Mouse (Mus musculus) A20 (cell line): ENCODE results near the gene Ankrd16.

Experiments
- DNase-seq: peaks from one replicate; pipeline ENCODE4 v3.0.0-alpha.2; 2011; ENCODE audit warnings: low read depth, low spot score

The Ankrd16 gene

DNA sequence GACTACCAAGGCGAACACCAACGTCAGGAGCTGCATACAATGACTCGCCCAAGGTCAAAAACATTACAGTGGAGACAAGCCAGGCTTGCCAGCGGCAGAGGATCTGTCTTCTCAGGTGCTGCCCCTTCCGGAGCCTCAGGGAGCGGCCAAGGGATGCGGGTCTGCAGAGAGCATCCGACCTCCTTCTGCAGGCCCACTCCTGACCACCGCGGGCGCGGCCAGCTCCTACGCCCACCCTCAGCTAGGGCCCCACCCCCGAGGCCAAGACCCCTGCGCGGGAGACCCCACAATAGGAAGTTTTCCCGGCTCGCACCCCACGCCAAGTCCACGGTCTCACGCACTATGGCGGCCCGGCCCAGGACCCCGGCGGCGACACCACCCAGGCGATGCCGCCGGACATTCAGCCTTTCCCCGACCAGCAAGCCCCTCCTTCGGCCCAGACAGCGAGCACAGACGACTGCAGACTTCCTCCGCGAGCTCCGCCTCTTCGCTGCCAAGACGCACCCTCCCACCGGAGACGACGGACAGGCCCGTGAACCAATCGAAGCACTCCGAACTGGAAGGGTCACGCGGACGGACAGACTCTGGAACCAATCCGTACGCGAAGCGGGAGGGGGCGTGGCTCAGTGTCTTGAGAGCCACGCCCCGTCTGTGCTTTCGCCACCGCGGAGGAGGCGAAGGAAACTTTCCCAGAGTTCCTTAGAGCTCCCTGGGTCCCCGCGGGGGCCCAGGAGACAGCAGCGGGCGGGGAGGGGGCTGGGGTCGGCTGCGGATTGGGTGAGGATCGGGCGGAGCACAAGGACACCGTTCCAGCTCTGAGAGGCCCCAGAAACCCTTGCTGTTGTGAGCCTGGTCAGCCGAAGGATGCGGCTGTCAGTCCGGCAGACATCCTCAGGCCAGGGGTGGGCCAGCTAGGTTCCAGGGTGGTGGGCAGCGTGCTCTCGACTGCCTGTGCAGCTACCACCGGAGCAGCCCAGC is at the start of gene Ankrd16, which contains the start of gene Fbh1:
Gene Ankrd16, plus strand, starts transcription at position 786 of the 978 bp plus-strand sequence.
Gene Fbh1, minus strand, starts transcription at position 492 of the 978 bp plus-strand sequence.
- peak; percentile 100 for DNase-seq

GRCm38 (mm10) chr2:11729091-11729490 is 48.6 kb upstream of the Ankrd16 start:
- no peak for DNase-seq

- DNase-seq: no peak
Observed at GRCm38 (mm10) chr2:11732978-11733377, 44.7 kb upstream of the Ankrd16 start.

DNA sequence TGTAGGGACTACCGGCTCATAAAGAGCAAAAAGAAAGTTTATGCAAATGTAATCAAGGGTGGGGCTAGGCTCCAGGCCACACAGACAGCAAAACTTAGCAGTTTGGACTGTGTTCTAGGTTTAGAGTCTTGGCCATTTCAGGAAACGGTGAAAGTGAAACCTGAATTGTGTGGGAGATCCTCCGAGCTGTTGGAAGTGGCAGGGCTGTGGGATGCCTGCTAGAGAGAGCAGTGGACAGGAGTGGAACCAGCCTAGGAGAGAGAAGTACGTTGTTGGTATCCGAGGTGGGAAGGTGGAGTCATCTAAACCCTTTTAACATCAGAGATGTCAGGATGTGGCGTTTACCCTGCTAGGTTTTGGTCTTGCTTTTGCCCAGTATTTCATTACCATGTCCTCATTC is 41.8 kb upstream of the Ankrd16 start:
- no peak for DNase-seq

GRCm38 (mm10) chr2:11738794-11739193 is 38.9 kb upstream of the Ankrd16 start:
- DNase-seq: no peak

DNA sequence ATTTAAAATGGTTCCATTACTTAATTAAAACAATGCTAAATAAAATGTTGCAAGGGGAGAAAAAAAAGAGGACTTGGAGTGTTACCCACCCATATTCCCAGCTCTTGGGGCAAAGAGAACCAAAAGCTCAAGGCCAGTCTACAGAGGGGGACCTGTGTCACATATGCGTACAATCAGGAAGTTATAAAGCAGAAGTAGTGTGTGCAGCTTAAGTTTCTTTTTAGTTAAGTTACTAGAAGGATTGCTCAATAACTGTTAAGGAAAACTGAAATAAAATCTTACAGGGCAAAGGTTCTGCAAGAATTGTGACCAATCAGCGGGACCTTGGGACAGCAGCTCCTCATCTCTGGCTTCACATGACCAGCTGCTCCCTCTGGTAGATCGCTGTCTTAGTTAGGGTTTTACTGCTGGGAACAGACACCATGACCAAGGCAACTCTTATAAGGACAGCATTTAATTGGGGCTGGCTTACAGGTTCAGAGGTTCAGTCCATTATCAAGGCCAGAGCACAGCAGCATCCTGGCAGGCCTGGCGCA is 38.1 kb upstream of the Ankrd16 start:
- peak; percentile 40 for DNase-seq

- no peak for DNase-seq
Observed at GRCm38 (mm10) chr2:11762541-11762940, 15.1 kb upstream of the Ankrd16 start.

GRCm38 (mm10) chr2:11765694-11766093 is 12.0 kb upstream of the Ankrd16 start:
- DNase-seq: no peak

DNA sequence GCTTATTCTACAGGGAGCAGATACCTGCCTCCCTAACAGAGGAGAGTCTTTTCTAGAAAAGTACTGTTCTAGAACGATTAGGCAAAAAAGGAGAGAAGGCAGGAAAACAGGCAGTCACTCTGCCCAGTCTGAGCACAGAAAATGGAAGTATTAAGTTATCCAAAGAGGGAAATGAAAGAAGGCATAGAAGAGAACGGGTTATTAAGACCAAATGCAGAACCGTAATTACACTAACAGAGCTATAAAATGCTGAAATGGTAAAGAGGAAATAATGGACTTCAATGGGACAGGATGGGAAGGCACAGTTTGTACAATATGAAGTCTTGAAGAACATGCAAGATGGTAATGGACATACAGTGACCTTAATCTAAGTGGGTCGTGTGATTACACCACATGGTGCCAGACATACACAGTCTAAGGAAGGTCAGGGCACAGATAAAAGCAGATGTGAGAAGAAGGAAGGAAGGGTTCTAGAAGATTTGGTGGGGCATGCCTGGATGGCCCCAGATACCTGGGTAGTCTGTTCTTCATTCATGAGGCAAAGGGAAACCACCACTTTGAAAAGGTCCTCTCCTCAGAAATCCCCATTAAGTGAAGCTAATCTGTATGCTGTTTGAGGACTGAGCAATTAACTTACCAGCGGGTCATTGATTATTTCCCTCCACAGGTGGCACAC is 11.1 kb upstream of the Ankrd16 start:
- peak; percentile 60 for DNase-seq

GRCm38 (mm10) chr2:11767161-11767545 is 10.5 kb upstream of the Ankrd16 start:
- DNase-seq: no peak

DNA sequence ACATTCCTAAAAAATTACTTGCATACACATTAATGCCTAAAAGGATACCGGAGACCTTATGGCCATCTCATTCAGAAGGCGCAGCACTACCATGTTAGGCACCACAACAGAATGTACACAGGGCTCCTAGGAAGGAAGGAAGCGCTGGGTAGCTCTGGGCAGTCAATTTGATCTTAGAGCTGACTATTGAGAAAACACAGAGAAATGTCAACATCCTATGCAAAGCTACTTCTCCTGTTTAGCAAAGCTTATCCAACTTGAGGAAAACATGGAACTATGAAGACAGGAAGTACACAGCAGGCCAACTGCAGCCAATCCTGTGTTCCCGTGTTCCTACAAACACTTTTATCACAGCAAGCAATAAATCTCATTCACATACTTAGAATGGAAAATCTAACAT is 6.0 kb upstream of the Ankrd16 start:
- DNase-seq: no peak

DNA sequence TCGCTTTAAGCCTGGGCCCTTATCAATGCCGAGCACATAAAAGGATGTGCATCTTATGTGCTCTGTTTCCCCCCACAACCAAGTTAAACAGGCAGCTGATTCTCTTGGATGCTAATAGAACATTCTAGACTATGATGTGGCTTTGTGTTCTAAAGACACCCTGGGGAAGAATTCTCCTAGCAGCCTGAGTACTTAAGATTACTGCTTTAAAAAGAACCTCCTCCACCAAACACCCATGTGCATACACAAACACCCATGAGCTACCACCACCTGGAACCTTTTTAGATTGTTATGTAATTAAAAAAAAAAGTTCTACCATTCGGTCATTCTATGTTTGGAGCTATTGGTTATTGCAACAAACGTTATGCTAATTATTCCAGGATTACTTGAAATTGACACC is 5.3 kb upstream of the Ankrd16 start:
- DNase-seq: no peak

DNA sequence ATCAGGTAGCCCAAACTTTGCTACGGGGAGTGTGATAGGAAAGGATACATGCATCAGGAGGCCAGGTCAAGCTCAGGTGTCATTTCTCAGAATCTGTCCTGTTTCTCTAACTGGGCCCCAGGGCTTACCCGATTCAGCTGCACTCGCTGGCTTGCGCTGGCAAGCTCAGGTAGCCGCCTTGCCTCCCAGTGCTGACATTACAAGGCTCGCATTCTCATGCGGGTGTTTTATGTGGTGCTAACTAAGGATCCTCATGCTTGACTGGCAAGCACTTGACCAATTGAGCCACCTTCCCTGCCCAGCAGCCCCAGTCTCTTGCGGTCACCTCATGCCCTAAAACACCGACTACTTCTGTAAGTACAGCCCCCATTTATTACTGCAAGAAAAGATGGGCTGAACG is 3.2 kb upstream of the Ankrd16 start:
- no peak for DNase-seq

DNA sequence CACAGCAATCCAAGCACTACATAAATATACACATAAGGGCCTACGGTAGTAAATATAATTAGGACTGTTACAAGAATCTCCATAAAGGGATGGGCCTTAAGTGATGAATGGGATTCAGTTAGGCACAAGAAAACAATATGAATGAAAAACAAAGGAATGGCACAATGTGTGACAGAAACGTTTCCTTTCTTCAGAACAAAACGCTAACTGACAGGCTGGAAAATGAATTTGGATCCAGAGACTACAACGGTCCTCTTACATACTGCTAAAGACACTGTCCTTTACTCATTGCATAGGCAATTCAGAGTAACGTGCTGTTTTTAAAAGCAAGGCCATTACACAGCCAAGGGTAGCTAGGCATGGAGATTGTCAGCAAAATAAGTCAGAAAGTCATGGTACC is 2.6 kb upstream of the Ankrd16 start:
- no peak for DNase-seq

DNA sequence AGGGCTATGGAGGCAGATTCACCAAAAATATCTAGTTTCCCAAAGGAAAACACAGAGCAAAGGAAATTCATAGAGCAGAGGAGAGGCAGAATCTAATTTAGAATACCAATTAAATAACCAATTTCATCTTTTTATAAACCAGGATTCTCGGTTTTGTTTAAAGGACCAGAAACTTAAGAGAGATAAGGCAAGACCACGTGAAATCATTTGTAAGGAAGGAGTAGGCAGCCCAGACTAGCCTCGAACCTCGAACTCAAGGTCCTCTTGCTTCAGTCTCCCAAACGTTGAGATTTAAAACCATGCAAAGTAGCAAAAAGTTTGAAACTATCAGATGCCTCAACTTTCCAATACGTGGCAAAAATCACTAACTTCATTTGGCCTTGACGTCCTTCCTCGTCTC is 1.3 kb upstream of the Ankrd16 start:
- no peak for DNase-seq

GRCm38 (mm10) chr2:11778087-11778823 is 579 bp downstream of the Ankrd16 start:
- peak; percentile 95 for DNase-seq

DNA sequence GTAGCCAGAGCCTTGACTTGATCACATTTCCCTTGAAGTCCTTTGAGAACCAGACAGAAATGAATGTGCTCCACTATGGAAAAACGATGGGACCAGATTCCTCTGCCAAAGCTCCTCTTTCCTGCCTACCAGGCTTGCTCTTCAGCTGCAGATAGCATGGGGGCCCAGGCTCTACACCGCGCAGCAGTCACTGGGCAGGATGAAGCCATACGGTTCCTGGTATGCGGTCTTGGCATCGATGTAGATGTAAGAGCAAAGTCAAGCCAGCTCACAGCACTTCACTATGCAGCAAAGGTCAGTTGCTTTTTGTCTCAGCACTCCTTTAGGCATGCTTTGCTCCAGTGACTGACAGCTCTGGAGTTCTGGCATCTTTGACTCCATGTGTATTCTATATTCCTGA is 6.5 kb downstream of the Ankrd16 start:
- no peak for DNase-seq

DNA sequence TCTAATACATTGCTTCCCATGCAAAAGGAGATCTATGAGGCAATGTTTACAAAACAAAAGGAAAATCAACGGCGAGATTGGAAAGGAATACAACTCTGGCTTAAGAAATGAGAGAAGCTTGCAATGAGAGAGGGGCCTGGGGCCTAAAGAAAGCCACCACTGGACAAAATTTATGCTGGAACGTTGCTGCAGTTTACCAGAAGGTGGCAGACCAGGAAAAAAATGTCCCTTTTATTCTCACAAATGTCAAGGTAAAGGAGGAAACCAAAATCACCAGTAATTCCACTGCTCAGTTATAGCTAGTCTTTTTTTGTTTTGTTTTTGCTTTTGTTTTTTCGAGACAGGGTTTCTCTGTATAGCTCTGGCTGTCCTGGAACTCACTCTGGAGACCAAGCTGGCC is 17.0 kb downstream of the Ankrd16 start:
- no peak for DNase-seq

DNA sequence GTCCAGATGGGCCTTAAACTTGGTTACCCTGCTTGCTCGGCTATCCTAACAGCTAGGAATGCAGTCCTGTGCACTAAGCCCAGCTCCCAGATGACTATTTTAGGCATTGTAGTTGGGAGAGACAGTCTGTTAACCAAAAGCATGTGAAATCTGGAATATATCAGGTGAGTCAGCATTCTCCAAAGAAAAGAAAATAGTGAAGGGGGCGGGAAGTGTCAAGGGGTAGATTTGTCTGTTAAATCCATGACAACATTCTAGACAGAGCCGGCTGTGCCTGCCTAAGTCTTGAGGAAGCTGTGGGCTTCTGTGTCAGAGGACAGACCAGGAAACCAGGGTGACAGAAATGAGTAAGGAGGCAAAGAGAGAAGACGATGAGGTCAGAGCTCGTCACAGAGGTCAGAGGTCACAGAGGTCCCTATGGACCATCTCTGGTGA is 20.3 kb downstream of the Ankrd16 start:
- DNase-seq: no peak

DNA sequence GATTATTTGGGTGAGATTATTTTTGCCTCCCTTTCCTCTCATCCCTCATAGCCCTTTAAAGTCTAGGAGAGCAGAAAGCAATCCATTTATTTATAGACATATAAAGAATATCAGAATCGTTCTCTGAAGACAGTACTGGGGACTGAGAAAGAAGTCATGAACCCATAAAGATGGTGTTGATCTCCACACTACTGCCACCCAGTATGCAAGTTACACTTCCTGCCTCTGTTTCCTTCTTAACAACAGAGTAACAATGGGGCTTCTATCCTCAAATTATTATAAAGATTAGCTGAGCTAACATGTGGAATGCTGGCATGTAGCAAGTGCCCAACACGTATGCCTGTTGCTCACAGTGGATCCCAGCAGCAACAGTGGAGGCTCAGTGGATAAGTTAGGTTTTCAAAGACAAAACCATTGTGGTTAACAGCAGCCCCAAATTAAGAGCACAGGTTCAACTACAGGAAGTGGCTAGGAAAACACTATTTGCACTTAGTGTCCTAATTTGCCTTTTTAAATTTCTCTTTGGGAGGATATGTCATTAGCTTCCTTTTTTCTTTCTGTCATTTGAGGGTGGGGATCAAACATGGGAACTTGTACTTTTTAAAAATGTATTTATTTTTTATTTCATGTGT is 23.7 kb downstream of the Ankrd16 start:
- peak; percentile 24 for DNase-seq
